8 mouse cellular contexts compared by ENCODE assay signal in the genomic region with DNA sequence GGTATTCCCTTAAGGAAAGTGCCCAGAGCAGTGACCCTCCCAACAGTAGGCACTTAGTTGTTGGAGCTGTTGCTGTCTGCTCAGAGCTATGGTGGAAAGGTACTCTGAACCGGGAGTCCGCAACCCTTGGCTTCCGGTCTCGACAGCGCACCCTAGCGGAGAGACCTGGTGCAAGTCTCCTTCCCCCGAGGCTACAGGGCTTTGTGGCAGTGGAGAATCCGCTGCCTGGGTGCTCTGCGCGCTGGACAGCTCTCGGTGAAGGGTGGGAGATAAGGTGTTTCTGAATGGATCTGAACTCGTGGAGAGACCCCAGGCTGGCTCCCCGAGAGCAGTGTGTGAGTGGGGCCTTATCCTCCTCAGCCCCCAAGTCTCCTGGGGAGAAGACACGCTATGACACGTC. TPM values are rescaled to one million over a fixed set of nuclear protein-coding genes. Genes with fewer than 3 reads are reported as not detected.
A peak's percentile ranks its signal among the peaks of the same experiment; 100 is the strongest.
DNase-seq lines count a peak whose midpoint lies in the region; ATAC-seq and TF ChIP-seq lines count a peak whose summit lies in the region.

No protein-coding gene starts in this region.

- TF ChIP-seq CTCF in G1E (IDR thresholded peaks at IDR 0.05; ENCODE audit: low read depth, low read length) = peak; percentile 71
- TF ChIP-seq CTCF in olfactory bulb, adult 2 months (IDR thresholded peaks at IDR 0.05; ENCODE audit: insufficient read depth, low read depth, low read length) = peak; percentile 54; the same call in 1 of the 2 replicates

- peak; percentile 75 for DNase-seq in G1E (ENCODE audit: low spot score)
- peak; percentile 47 for DNase-seq in cerebellum, adult 8-10 months
- DNase-seq in forelimb bud, embryonic 11.5 days (ENCODE audit: low read depth, low spot score) = peak; percentile 88
- peak; percentile 93 for DNase-seq in heart, postnatal 4 days
- peak; percentile 54 to 81 for DNase-seq in layer of hippocampus, adult 8-10 months (ENCODE audit: low spot score in 2 of 2)
- DNase-seq in thymus, adult 18-20 months = peak; percentile 86 to 91

- H3K36me3 ChIP-seq in G1E (replicated peaks) = peaks cover 92% of the 10 kb centered on the region
- H3K36me3 ChIP-seq in lung, embryonic 15.5 days = no peaks in the 10 kb centered on the region

- peak overlapping the region; percentile 89 for H3K27ac ChIP-seq in lung, embryonic 15.5 days
- no peak overlapping the region for H3K27ac ChIP-seq in olfactory bulb, adult 2 months (ENCODE audit: insufficient read depth, low read depth, low read length)

- peak overlapping the region; percentile 47 for H3K4me2 ChIP-seq in lung, embryonic 15.5 days

- WGBS in lung, embryonic 15.5 days = 9% methylated on average over 15 of the region's 15 CpGs
- WGBS in olfactory bulb, adult 2 months = 9% methylated on average over 15 of the region's 15 CpGs

- H3K4me3 ChIP-seq in G1E (ENCODE audit: low read depth, low read length) = no peak overlapping the region; the same call in 1 of the 2 replicates
- peak overlapping the region; percentile 32 for H3K4me3 ChIP-seq in lung, embryonic 15.5 days
- H3K4me3 ChIP-seq in olfactory bulb, adult 2 months (ENCODE audit: insufficient read depth, low read depth, low read length) = peak overlapping the region; percentile 42

- no peak for TF ChIP-seq POLR2A in olfactory bulb, adult 2 months (IDR thresholded peaks at IDR 0.05; ENCODE audit: insufficient read depth, low read depth, low read length)

- H3K4me1 ChIP-seq in G1E (ENCODE audit: insufficient read depth, low read depth, low read length) = peaks cover 67% of the 10 kb centered on the region
- peaks cover 64% of the 10 kb centered on the region for H3K4me1 ChIP-seq in lung, embryonic 15.5 days
- peaks cover 19% of the 10 kb centered on the region for H3K4me1 ChIP-seq in olfactory bulb, adult 2 months (ENCODE audit: control insufficient read depth, insufficient read depth, low read length)

- H3K9me3 ChIP-seq in G1E (replicated peaks) = no peaks in the 10 kb centered on the region
- no peaks in the 10 kb centered on the region for H3K9me3 ChIP-seq in lung, embryonic 15.5 days

- H3K27me3 ChIP-seq in G1E (ENCODE audit: insufficient read depth, low read length) = no peaks in the 10 kb centered on the region
- no peaks in the 10 kb centered on the region for H3K27me3 ChIP-seq in lung, embryonic 15.5 days

- ATAC-seq in G1E (ENCODE audit: extremely low read depth, insufficient number of reproducible peaks, low FRiP score, poor library complexity, severe bottlenecking) = no peak
- peak; percentile 15; the same call in 1 of the 2 replicates for ATAC-seq in lung, embryonic 15.5 days (ENCODE audit: borderline replicate concordance, extremely low read depth, low FRiP score, low TSS enrichment)

- H3K9ac ChIP-seq in lung, embryonic 15.5 days = no peak overlapping the region

RNA-seq across cellular contexts. Expression of a gene that starts 7.8 kb away (rescaled TPM):
- 29.9 and 70.3 TPM in 2 replicates for total RNA-seq in G1E (2014; fragmentation: Nextera tagmentation)
- total RNA-seq in G1E (2017) = 14.1 and 16.3 TPM in 2 replicates
- polyA plus RNA-seq in G1E (2012) = 45.6 and 45.9 TPM in 2 replicates
- total RNA-seq in heart, postnatal 4 days (2021) = 1 to 10 TPM; 5.8 to 9.7 TPM
- total RNA-seq in layer of hippocampus, adult 8-10 months (2022) = 1 to 10 TPM in 2 of 4 experiments, under 1 TPM in 2; 0.57 to 1.2 (median 0.98) TPM
- 13.7 and 16.1 TPM in 2 replicates for polyA plus RNA-seq in lung, embryonic 15.5 days (2015; fragmentation: Nextera tagmentation; extraction: Ambion mirVana)
- 129 TPM in 1 of 2 replicates, not detected in the other for polyA plus RNA-seq in olfactory bulb, adult 2 months (2012; ENCODE audit: insufficient read depth, insufficient read length, low replicate concordance, missing spikeins)

RNA-seq across cellular contexts. Expression of a gene that starts 26.2 kb away (rescaled TPM):
- 0.30 TPM in 1 of 2 replicates, not detected in the other for total RNA-seq in G1E (2014; fragmentation: Nextera tagmentation)
- 0.05 and 0.06 TPM in 2 replicates for total RNA-seq in G1E (2017)
- 0.04 and 0.05 TPM in 2 replicates for polyA plus RNA-seq in G1E (2012)
- total RNA-seq in heart, postnatal 4 days (2021) = 1 to 10 TPM; 3.3 to 3.7 TPM
- 1 to 10 TPM; 2.5 to 6.3 (median 4.6) TPM for total RNA-seq in layer of hippocampus, adult 8-10 months (2022)
- 6.5 and 8.1 TPM in 2 replicates for polyA plus RNA-seq in lung, embryonic 15.5 days (2015; fragmentation: Nextera tagmentation; extraction: Ambion mirVana)
- not detected in 2 replicates for polyA plus RNA-seq in olfactory bulb, adult 2 months (2012; ENCODE audit: insufficient read depth, insufficient read length, low replicate concordance, missing spikeins)

RNA-seq across cellular contexts. Expression of a gene that starts 36.7 kb away (rescaled TPM):
- total RNA-seq in G1E (2014; fragmentation: Nextera tagmentation) (not detected in 2 replicates), G1E (2017) (0.22 TPM in 1 of 2 replicates, not detected in the other)
- polyA plus RNA-seq in G1E (2012) = not detected in 2 replicates
- total RNA-seq in heart, postnatal 4 days (2021) = 10 to 100 TPM; 96.2 to 97.8 TPM
- 10 to 100 TPM; 40.5 to 59.5 (median 48.7) TPM for total RNA-seq in layer of hippocampus, adult 8-10 months (2022)
- polyA plus RNA-seq in lung, embryonic 15.5 days (2015; fragmentation: Nextera tagmentation; extraction: Ambion mirVana) = 498 and 529 TPM in 2 replicates
- not detected in 2 replicates for polyA plus RNA-seq in olfactory bulb, adult 2 months (2012; ENCODE audit: insufficient read depth, insufficient read length, low replicate concordance, missing spikeins)

Comparison
In these comparisons a context has a peak if more than half of its experiments do, and no peak if none do; other contexts are left out.
1. RNA of a gene that starts 36.7 kb away (total RNA-seq): 96.2 to 97.8 TPM in heart, postnatal 4 days and 40.5 to 59.5 TPM in layer of hippocampus, adult 8-10 months; 0.22 TPM in G1E; every median in the first group is over 10 times any median in the second.
2. Peak in every context shown above with its lines, with median percentiles within 50 percentile points of each other: DNase-seq.